Mouse (Mus musculus) embryonic facial prominence, embryonic 15.5 days (tissue): Measurements from ENCODE around the gene Ttc27. TPM values are rescaled to one million over a fixed set of nuclear protein-coding genes. Genes with fewer than 3 reads are reported as not detected.

ENCODE experiments used
- ATAC-seq: fragments of 200-750 bp; cut with Nextera tagmentation; 2 replicates; pipeline ENCODE4 v1.8.0; 2017; ENCODE audit warnings: low read depth, moderate TSS enrichment; ENCODE audit not compliant: insufficient number of reproducible peaks, low FRiP score, low TSS enrichment
- H3K27ac ChIP-seq: fragments of 300-500 bp; sonication (generic); replicated peaks from 2 replicates; pipeline ENCODE4 v1.5.1; 2015; ENCODE audit warnings: mild to moderate bottlenecking, inconsistent platforms
- H3K27me3 ChIP-seq: fragments of 300-500 bp; sonication (generic); 2 replicates; pipeline ENCODE4 v1.6.1; 2015; ENCODE audit warnings: inconsistent platforms
- H3K36me3 ChIP-seq: fragments of 300-500 bp; sonication (generic); 2 replicates; pipeline ENCODE4 v1.6.1; 2015; ENCODE audit warnings: mild to moderate bottlenecking, inconsistent platforms
- H3K4me1 ChIP-seq: fragments of 300-500 bp; sonication (generic); 2 replicates; pipeline ENCODE4 v1.6.1; 2015; ENCODE audit warnings: inconsistent platforms
- H3K4me2 ChIP-seq: fragments of 300-500 bp; sonication (generic); replicated peaks from 2 replicates; pipeline ENCODE4 v1.6.1; 2015; ENCODE audit warnings: mild to moderate bottlenecking, inconsistent platforms
- H3K4me3 ChIP-seq: fragments of 300-500 bp; sonication (generic); replicated peaks from 2 replicates; pipeline ENCODE4 v1.5.1; 2015; ENCODE audit warnings: mild to moderate bottlenecking, inconsistent platforms
- H3K9ac ChIP-seq: fragments of 300-500 bp; sonication (generic); 2 replicates; pipeline ENCODE4 v1.6.1; 2015; ENCODE audit warnings: inconsistent platforms
- H3K9me3 ChIP-seq: fragments of 300-500 bp; sonication (generic); replicated peaks from 2 replicates; pipeline ENCODE4 v1.6.1; 2016; ENCODE audit warnings: inconsistent platforms
- WGBS: fragments of 180-500 bp; shearing (Covaris S2); methylation state at CpG from one replicate; pipeline ENCODE4 v1.1.7; 2015; 5-methylcytosine and 5-hydroxymethylcytosine counted together
- polyA plus RNA-seq: library from polyadenylated mRNA; unstranded; fragments of >200 nt; fragmentation: Nextera tagmentation; extraction: Ambion mirVana; gene quantifications from 2 replicates; pipeline ENCODE4 v1.2.1, GENCODE M21; 2015

Ttc27 gene
- polyA plus RNA-seq, 1 experiment from 2014 or later = 21.6 TPM

GRCm38 (mm10) chr17:74888836-74889534 lies 171.5 kb downstream of the Ttc27 start:
- Histone ChIP-seq H3K4me3 (no peak overlapping the region), H3K4me1 (no peaks in the 10 kb centered on the region), H3K27ac (no peak overlapping the region), H3K9ac (no peak overlapping the region), H3K9me3 (no peaks in the 10 kb centered on the region), H3K27me3 (no peaks in the 10 kb centered on the region), H3K4me2 (no peak overlapping the region), H3K36me3 (no peaks in the 10 kb centered on the region)
- ATAC-seq = no peak
- 46% methylated on average over 11 of the region's 11 CpGs for WGBS

DNA sequence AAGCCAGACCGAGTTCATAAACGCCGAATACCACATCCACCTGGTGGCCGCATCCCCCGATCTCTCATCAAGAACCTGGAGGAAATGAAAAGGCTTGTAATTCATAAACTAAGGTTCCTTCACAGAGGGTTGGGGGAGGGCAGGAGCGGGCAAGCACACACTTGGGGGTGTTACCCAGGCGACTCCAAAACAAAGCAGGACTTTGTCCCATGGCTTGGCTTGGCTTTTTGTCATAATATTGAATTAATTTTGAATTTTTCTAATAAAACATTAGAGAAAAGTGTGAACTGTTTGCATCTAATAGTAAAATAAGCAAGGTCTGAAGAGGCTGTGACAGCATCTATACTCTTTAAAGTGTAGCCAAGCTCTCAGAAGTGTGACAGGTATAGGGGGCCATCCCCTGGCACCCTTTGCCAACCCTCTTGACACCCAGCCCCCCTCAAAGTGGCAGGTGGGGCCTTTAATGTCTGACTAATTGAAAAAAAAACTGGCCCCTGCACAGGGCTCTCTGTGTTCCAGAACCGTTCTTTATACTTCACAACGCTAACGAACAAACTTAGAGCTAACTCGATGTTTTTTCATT lies 172.1 kb downstream of the Ttc27 start:
- Histone ChIP-seq H3K4me1 (no peaks in the 10 kb centered on the region), H3K4me3 (no peak overlapping the region), H3K27ac (no peak overlapping the region), H3K36me3 (no peaks in the 10 kb centered on the region), H3K9me3 (no peaks in the 10 kb centered on the region), H3K4me2 (no peak overlapping the region), H3K9ac (no peak overlapping the region), H3K27me3 (no peaks in the 10 kb centered on the region)
- 83% methylated on average over 11 of the region's 11 CpGs for WGBS
- ATAC-seq = no peak

DNA sequence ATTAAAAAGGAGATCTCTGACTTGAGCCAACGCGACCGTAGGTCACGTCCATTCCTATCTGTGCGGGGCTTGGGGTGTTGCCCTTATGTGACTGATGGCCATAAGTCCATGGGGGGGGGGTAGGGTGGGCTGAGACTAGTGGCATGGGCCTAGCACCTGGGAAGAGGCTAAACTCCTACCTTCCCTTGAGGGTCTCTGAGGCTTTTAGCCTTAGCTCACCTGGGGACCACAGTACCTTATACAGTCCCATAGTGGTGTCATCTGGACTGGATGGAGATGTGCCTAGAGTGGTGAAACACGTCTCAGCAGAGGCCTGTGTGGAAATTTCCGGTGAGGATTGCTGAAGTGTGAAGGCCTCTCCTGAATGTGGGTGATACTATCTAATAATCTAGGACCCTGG lies 184.9 kb downstream of the Ttc27 start:
- ATAC-seq = no peak
- H3K4me3 ChIP-seq = no peak overlapping the region
- H3K4me2 ChIP-seq = no peak overlapping the region

DNA sequence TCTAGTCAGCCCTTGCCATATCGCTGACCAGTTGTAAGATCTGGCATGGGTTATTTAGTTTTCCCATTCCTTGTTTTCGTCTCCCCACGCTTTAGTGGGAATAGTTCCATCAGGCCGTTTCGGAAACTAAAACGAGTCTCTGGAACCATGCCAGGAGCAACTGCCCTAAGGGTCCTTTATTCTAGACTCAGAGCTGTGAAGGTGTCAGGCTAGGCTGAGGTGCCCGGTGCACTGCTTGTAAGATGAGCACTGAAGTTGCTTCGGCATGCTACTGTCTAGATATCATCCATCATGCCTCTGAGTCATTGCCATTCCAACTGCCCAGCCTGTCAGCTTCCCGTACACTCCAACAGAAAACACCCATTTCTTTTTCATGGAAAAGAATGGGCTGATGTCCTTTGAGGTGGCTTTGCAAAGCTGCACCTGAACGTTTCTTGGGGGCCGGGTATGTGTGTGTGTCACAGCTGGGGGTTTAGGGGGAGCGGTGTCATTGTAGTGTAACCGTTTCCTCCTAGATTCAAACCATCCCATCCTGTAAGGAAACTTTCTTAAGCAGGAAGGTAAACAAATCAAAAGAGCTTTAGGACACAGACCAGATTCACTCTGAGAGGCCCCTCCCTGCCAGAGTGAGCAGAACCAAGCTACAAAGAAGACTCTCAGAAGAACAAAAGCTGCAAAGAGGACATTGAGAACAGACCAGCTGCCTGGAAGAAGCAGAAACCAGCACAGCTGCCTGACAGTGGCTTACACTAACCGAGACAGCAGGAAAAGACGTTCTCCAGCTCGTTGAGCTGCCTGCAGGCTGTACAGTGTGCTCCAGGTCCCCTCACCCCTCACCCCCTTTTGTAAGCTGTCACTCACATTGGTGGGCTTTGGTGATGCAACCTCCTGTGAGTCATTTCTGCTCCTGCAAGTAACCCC lies 186.1 kb downstream of the Ttc27 start:
- peaks cover 10% of the 10 kb centered on the region for H3K4me1 ChIP-seq
- no peak overlapping the region for H3K4me2 ChIP-seq
- 0 out of 2 replicates have a peak overlapping the region, but pooled peaks have one; percentile 23 for H3K27ac ChIP-seq
- no peak overlapping the region for H3K4me3 ChIP-seq
- no peaks in the 10 kb centered on the region for H3K27me3 ChIP-seq
- no peaks in the 10 kb centered on the region for H3K36me3 ChIP-seq
- ATAC-seq = peak; percentile 54; the same call in 1 of the 2 replicates
- no peaks in the 10 kb centered on the region for H3K9me3 ChIP-seq
- no peak overlapping the region for H3K9ac ChIP-seq
- 38% methylated on average over 16 of the region's 16 CpGs for WGBS

More for the DNA sequence above, 184.9 kb downstream of the Ttc27 start:
- 93% methylated on average over 7 of the region's 7 CpGs for WGBS
- no peak overlapping the region for H3K27ac ChIP-seq
- H3K9me3 ChIP-seq = no peaks in the 10 kb centered on the region
- H3K27me3 ChIP-seq = no peaks in the 10 kb centered on the region
- peaks cover 10% of the 10 kb centered on the region for H3K4me1 ChIP-seq
- H3K36me3 ChIP-seq = no peaks in the 10 kb centered on the region
- H3K9ac ChIP-seq = no peak overlapping the region

DNA sequence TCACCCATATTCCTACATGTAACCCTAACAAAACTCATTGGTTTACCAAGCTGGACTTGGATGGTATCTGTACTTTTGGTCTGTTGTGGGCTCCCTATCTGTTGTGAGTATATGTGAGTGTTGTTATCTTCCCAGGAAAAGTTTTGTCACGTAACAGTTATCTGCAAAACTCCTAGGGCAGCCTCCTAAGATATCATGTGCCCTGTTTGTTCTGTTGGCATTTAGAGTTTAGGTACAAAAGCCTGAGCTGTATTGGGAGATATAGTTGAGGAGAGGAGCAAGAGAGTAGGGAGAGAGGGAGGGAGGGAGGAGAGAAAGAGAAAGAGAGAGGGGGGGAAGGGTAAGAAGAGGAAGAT lies 186.8 kb downstream of the Ttc27 start:
- H3K27me3 ChIP-seq = no peaks in the 10 kb centered on the region
- H3K9me3 ChIP-seq = no peaks in the 10 kb centered on the region
- 75% methylated on average over 1 of the region's 1 CpGs for WGBS
- no peaks in the 10 kb centered on the region for H3K36me3 ChIP-seq
- no peak overlapping the region for H3K4me3 ChIP-seq
- H3K9ac ChIP-seq = no peak overlapping the region
- peaks cover 10% of the 10 kb centered on the region for H3K4me1 ChIP-seq
- H3K27ac ChIP-seq = 0 out of 2 replicates have a peak overlapping the region, but pooled peaks have one; percentile 23
- no peak for ATAC-seq
- H3K4me2 ChIP-seq = no peak overlapping the region

DNA sequence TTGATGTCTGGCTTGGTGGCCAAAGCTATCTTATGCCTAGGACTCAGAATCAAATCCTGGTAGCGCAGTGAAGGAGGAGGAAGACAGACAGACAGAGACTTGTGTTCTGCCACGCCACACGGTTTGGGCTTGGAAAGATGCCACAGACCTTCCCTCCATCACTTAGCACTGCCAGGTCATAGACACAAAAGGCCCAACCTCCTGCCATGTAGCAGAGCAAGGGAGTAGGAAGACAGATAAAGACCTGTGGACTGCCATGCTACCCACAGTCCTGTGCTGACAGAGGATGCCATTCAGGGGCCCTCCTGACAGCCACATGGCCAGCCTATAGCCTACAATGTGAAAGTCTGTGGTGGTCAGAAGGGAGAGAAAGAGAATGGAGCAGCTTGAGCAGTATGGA lies 187.4 kb downstream of the Ttc27 start:
- Histone ChIP-seq H3K9ac (no peak overlapping the region), H3K27me3 (no peaks in the 10 kb centered on the region), H3K27ac (no peak overlapping the region), H3K4me2 (no peak overlapping the region), H3K9me3 (no peaks in the 10 kb centered on the region), H3K4me3 (no peak overlapping the region), H3K4me1 (peaks cover 10% of the 10 kb centered on the region), H3K36me3 (no peaks in the 10 kb centered on the region)
- no peak for ATAC-seq
- WGBS = 93% methylated on average over 3 of the region's 3 CpGs

- Histone ChIP-seq H3K4me2 (no peak overlapping the region), H3K27ac (no peak overlapping the region), H3K4me3 (no peak overlapping the region), H3K4me1 (no peaks in the 10 kb centered on the region), H3K27me3 (no peaks in the 10 kb centered on the region), H3K9me3 (0 out of 2 replicates have a peak, but pooled peaks cover 4% of the 10 kb centered on the region), H3K36me3 (no peaks in the 10 kb centered on the region), H3K9ac (no peak overlapping the region)
- WGBS = 88% methylated on average over 2 of the region's 2 CpGs
- no peak for ATAC-seq
These were observed 195.5 kb downstream of the Ttc27 start for GRCm38 (mm10) chr17:74912995-74913394.

Other genes starting within 250 kb of the Ttc27 start
- gene Yipf4, start 228.2 kb upstream of the Ttc27 start, polyA plus RNA-seq = 68.0 and 71.9 TPM in 2 replicates
- gene Birc6, start 189.4 kb upstream of the Ttc27 start, polyA plus RNA-seq = 78.6 and 79.5 TPM in 2 replicates